Comparison of ENCODE assay signal across 17 mouse cellular contexts in the genomic region with DNA sequence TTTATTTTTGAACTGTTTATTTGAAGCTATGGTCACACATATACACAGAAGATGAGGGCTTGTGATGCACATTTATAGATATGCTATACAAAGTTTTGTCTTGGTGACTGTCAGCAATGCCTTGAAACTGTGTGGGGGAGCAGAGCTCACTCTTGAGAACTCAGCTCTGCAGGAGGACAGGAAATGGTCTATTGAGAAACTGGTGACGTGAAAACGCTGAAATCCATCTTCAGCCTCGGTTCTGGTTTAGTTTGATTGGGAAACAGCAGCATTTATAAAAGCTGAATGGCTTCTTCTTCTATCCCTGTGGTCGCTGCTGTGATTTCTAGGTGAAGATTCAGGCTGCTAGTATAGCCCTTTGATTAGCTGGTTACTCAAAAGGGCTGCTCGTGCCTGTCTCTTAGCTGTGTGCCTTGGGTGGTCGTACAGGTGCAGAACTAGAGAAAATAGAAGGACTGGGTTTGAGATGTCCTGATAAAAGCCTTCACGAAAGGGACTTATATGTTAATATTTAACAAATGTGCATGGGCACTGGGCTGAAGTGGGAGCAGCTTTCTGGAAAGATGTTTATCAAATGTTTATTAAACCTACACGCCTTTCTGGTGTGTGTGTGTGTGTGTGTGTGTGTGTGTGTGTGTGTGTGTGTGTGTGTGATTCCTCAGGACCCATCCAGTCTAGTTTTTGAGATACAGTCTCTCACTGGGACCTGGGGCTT.
A peak's percentile ranks its signal among the peaks of the same experiment; 100 is the strongest.
DNase-seq lines count a peak whose midpoint lies in the region; ATAC-seq and TF ChIP-seq lines count a peak whose summit lies in the region.
"Had no signal": no experiment of that assay in that cellular context is flagged by ENCODE, and none has a peak within 500 bp of the region (broad histone marks: within the 10 kb centered on the region; RNA-seq: fewer than 3 reads in every experiment).

No protein-coding gene starts in this region.

- DNase-seq in liver, result no peak
- peak; percentile 39 to 40 for DNase-seq in B cell, adult 2 months
- DNase-seq in induced T-regulatory cell, adult 2 months (ENCODE audit: low read depth), result peak; percentile 59
- DNase-seq in liver, postnatal 0 days, result no peak
- no peak for DNase-seq in gastrocnemius, adult 2 months
- no peak for DNase-seq in frontal cortex, postnatal 10 days (ENCODE audit: low spot score in 2 of 2)
- DNase-seq in gastrocnemius, postnatal 25 days, result no peak
- DNase-seq: adrenal gland, postnatal 10 days; cerebellum, adult 11-12 months; embryo, embryonic 11 days; spleen, adult 18-20 months; thymus, postnatal 36 days had no signal

- H3K27ac ChIP-seq in liver, embryonic 12.5 days, result peak overlapping the region; percentile 34; the same call in 1 of the 2 replicates
- peak overlapping the region; percentile 61 for H3K27ac ChIP-seq in liver, postnatal 0 days (ENCODE audit: low read depth)
- H3K27ac ChIP-seq in gastrocnemius, adult 2 months, result no peak overlapping the region
- H3K27ac ChIP-seq: heart, embryonic 13.5 days; hindbrain, embryonic 13.5 days had no signal

- intact Hi-C loops in gastrocnemius, adult 2 months (cut with DNase I), result loop anchor here (10.0 kb wide), 1 partner anchor 119 kb away; no protein-coding TSS in a partner anchor

- peak; percentile 43; the same call in 1 of the 2 replicates for TF ChIP-seq EP300 in liver, postnatal 0 days (IDR thresholded peaks at IDR 0.05; ENCODE audit: low read depth)

- no peak for TF ChIP-seq CTCF in liver, postnatal 0 days (IDR thresholded peaks at IDR 0.05; ENCODE audit: low read depth)
- no peak for TF ChIP-seq CTCF in gastrocnemius, adult 2 months (IDR thresholded peaks at IDR 0.05)

- no peak overlapping the region for H3K4me2 ChIP-seq in liver, embryonic 12.5 days
- 0 out of 2 replicates have a peak overlapping the region, but pooled peaks have one; percentile 24 for H3K4me2 ChIP-seq in liver, postnatal 0 days (ENCODE audit: low read depth, low read length)
- H3K4me2 ChIP-seq: heart, embryonic 13.5 days; hindbrain, embryonic 13.5 days had no signal

- 48% methylated on average over 8 of the region's 8 CpGs for WGBS in liver, embryonic 12.5 days (ENCODE audit: insufficient replicate concordance)
- 48% methylated on average over 8 of the region's 8 CpGs for WGBS in liver, postnatal 0 days (ENCODE audit: insufficient replicate concordance)

- no peak overlapping the region for H3K4me3 ChIP-seq in liver, embryonic 12.5 days
- H3K4me3 ChIP-seq in liver, postnatal 0 days (ENCODE audit: low read depth, low read length), result no peak overlapping the region
- no peak overlapping the region for H3K4me3 ChIP-seq in gastrocnemius, adult 2 months
- H3K4me3 ChIP-seq: heart, embryonic 13.5 days; hindbrain, embryonic 13.5 days had no signal

- H3K9ac ChIP-seq in liver, embryonic 12.5 days, result no peak overlapping the region
- H3K9ac ChIP-seq in liver, postnatal 0 days (replicated peaks), result no peak overlapping the region
- H3K9ac ChIP-seq: heart, embryonic 13.5 days; hindbrain, embryonic 13.5 days had no signal

- ATAC-seq in liver, embryonic 12.5 days, result no peak
- no peak for ATAC-seq in liver, postnatal 0 days
- ATAC-seq: Patski had no signal

- peaks cover 87% of the 10 kb centered on the region for H3K4me1 ChIP-seq in liver, embryonic 12.5 days
- H3K4me1 ChIP-seq in liver, postnatal 0 days (ENCODE audit: insufficient read depth), result peaks cover 54% of the 10 kb centered on the region

- no peaks in the 10 kb centered on the region for H3K36me3 ChIP-seq in liver, embryonic 12.5 days
- H3K36me3 ChIP-seq in liver, postnatal 0 days (replicated peaks; ENCODE audit: insufficient read depth, low read length), result no peaks in the 10 kb centered on the region
- H3K36me3 ChIP-seq: heart, embryonic 13.5 days; hindbrain, embryonic 13.5 days had no signal

- no peaks in the 10 kb centered on the region for H3K27me3 ChIP-seq in liver, embryonic 12.5 days (replicated peaks)
- no peaks in the 10 kb centered on the region for H3K27me3 ChIP-seq in liver, postnatal 0 days (ENCODE audit: insufficient read depth, low read length)
- H3K27me3 ChIP-seq: CH12.LX; heart, embryonic 13.5 days; hindbrain, embryonic 13.5 days; Patski had no signal

- H3K9me3 ChIP-seq in liver, embryonic 12.5 days (replicated peaks), result no peaks in the 10 kb centered on the region
- no peaks in the 10 kb centered on the region for H3K9me3 ChIP-seq in liver, postnatal 0 days (ENCODE audit: low read length)
- H3K9me3 ChIP-seq: heart, embryonic 13.5 days; hindbrain, embryonic 13.5 days had no signal

Comparison
In these comparisons a context has a peak if more than half of its experiments do, and no peak if none do; other contexts are left out.
1. DNase-seq: peak in B cell, adult 2 months (2 of 2) and induced T-regulatory cell, adult 2 months (single experiment); none in liver (single experiment), liver, postnatal 0 days (single experiment), gastrocnemius, adult 2 months (single experiment), frontal cortex, postnatal 10 days (0 of 2) and gastrocnemius, postnatal 25 days (single experiment).